ENCODE assay signal across 8 mouse cellular contexts in genomic region chr4:81178782-81179135, GRCm38 (mm10).
DNase-seq lines count a peak whose midpoint lies in the region; ATAC-seq lines count a peak whose summit lies in the region.

No protein-coding gene starts in this region.

- H3K36me3 ChIP-seq in hindbrain, embryonic 15.5 days: no peaks in the 10 kb centered on the region

- H3K4me1 ChIP-seq in hindbrain, embryonic 15.5 days (replicated peaks): peaks cover 9% of the 10 kb centered on the region; the same call in 1 of the 2 replicates

- peak; percentile 92 for DNase-seq in ZHBTc4 (ENCODE audit: low read depth, low spot score)
- peak; percentile 89 to 93 for DNase-seq in cerebellum, postnatal 25 days
- peak; percentile 73 for DNase-seq in gastrocnemius, adult 18-20 months (ENCODE audit: low spot score)
- DNase-seq in layer of hippocampus, postnatal 36 days: peak; percentile 86 to 88
- DNase-seq in lung, postnatal 36 days: peak; percentile 94
- DNase-seq in right cerebral cortex, postnatal 10 days (ENCODE audit: low spot score in 2 of 2): peak; percentile 92 to 93
- DNase-seq in urinary bladder, postnatal 4 days (ENCODE audit: low spot score in 2 of 2): peak; percentile 84 to 88

- WGBS in hindbrain, embryonic 15.5 days: under 1% methylated on average over 12 of the region's 12 CpGs

- peak overlapping the region; percentile 31 for H3K4me2 ChIP-seq in hindbrain, embryonic 15.5 days

- no peaks in the 10 kb centered on the region for H3K9me3 ChIP-seq in hindbrain, embryonic 15.5 days

- H3K4me3 ChIP-seq in hindbrain, embryonic 15.5 days: no peak overlapping the region

- no peaks in the 10 kb centered on the region for H3K27me3 ChIP-seq in hindbrain, embryonic 15.5 days

- no peak overlapping the region for H3K9ac ChIP-seq in hindbrain, embryonic 15.5 days

- peak; percentile 96 for ATAC-seq in hindbrain, embryonic 15.5 days (ENCODE audit: low FRiP score, low read depth)

- peak overlapping the region; percentile 65 for H3K27ac ChIP-seq in hindbrain, embryonic 15.5 days (replicated peaks)
